Mouse (Mus musculus): ENCODE results near the gene Mast4.

DNA sequence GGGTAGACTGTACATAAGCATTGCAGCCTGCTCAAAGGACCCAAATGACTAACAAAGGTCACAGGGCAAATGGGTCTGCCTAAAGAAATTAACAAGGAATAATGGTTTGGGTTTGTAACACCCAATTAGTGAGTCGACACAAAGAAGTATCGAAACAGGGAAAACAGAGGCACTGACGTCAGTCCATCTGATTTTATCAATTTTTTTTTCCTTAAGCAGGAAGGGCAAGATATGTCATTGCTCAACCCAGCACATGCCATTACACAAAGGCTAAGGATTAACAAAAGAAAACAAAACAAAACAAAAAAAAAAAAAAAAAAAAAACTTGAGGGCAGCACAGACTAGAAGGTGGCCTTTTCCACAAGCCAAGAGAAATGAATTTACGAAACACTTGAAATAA is 487.8 kb downstream of the Mast4 start:
- TF ChIP-seq MYOG (IDR thresholded peaks at IDR 0.05; ENCODE audit: control insufficient read depth, extremely low read depth, insufficient read length) (no peak), CTCF (IDR thresholded peaks at IDR 0.05; ENCODE audit: control insufficient read depth, insufficient read depth, insufficient read length) (no peak), MAX (IDR thresholded peaks at IDR 0.05) (no peak)

All from C2C12 (cell line).